Mouse (Mus musculus) monocyte, adult 59 days (primary cell): Measurements from ENCODE around the gene Aox1. TPM values are rescaled to one million over a fixed set of nuclear protein-coding genes. Genes with fewer than 3 reads are reported as not detected.

Source experiments
- total RNA-seq, 2 experiments: library from RNA; stranded (reverse); gene quantifications; one replicate each; pipeline ENCODE4 v1.2.4; 2023

Aox1 gene
- under 1 TPM; 0.21 to 0.29 TPM for total RNA-seq

GRCm38 (mm10) chr1:58029636-58030117 lies at the start of gene Aox1:
TSS of gene Aox1 (plus strand) at chr1:58029931.

DNA sequence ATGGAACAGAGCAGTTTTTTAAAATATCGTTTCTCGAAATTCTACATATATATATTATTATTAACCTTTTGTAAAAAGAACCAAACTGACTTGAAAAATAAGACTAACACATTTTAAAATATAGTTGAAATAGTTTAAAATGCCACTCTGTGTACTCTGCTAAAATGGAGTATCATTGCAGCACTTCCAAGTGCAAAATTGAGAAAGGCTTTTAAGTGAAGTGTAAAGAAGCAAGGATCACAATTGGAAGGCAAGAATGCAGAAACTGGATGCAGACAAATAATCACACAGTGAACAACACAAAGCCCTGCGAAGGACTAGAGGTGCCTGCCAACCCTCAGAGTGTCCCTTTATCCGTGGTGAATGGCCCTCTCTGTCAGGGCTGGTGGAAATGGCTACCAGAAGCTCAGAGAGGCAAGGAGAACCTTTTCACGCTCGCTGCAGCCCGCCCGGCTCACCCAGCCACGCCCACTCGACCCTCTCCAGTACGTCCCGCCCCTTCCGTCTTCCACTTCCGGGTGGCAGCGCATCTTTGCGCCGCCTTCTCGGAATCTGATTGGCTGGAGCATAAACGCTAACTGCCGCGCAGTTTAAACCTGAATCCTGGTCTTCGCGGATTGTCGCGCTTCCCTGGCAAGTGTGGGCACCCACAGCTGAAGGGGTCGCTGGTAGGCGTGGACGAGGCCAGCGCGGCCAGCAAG lies 34.1 kb upstream of the Aox1 start, which contains the start of gene Sgo2a:
Sgo2a (plus strand) TSS at position 540 of the 701 bp plus-strand sequence.

DNA sequence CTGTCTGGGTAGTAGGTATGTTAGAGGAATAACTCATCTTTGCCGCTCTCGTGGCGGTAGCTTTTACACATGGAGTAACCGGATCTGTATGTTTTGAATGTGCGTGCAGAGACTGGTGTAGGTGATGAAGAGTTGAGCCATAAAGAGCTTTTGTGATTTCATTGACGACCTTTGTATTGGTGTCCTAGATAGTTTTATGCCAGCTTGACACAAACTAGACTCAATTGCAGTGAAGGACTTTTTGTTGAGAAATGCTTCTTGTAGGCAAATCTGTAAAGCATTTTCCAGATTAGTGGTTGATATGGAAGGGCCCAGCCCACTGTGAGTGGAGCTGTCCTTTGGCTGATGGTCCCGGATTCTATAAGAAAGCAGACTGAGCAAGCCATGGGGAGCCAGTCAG lies 10.9 kb upstream of the Aox1 start, which contains the start of gene Kctd18:
Kctd18 (minus strand) TSS at position 101 of the 400 bp plus-strand sequence.

GRCm38 (mm10) chr1:58112880-58113279 lies 83.1 kb downstream of the Aox1 start, which contains the start of gene Aox3:
TSS of gene Aox3 (plus strand) at chr1:58113130.

Other genes with a start within 250 kb of the Aox1 start
- under 1 TPM; 0.37 to 0.43 TPM for gene Sgo2a, start 34.0 kb upstream of the Aox1 start, total RNA-seq
- 10 to 100 TPM; 22.2 to 23.6 TPM for gene Kctd18, start 11.0 kb upstream of the Aox1 start, total RNA-seq
- gene Aox3, start 83.2 kb downstream of the Aox1 start, total RNA-seq = under 1 TPM; 0.52 to 0.71 TPM
- gene Aox4, start 180.5 kb downstream of the Aox1 start, total RNA-seq = under 1 TPM in 1 of 2 experiments, not detected in 1; 0.16 TPM
- under 1 TPM in 1 of 2 experiments, not detected in 1; 0.12 TPM for gene Aox2, start 248.4 kb downstream of the Aox1 start, total RNA-seq